Mouse (Mus musculus) liver, adult 2 months (tissue): ENCODE measurements around the gene Cd244a. TPM values are rescaled to one million over a fixed set of nuclear protein-coding genes. Genes with fewer than 3 reads are reported as not detected.

Source experiments
- DNase-seq: peaks from one replicate; pipeline ENCODE4 v3.0.0-alpha.2; 2011; ENCODE audit warnings: low read depth, low spot score; ENCODE audit errors: extremely low read depth
- H3K27ac ChIP-seq: fragments of 200-500 bp; replicated peaks from 2 replicates; pipeline ENCODE4 v1.5.1; 2012; ENCODE audit warnings: low read depth, mild to moderate bottlenecking, control low read depth, inconsistent platforms, low read length; ENCODE audit not compliant: insufficient read depth
- H3K27me3 ChIP-seq: fragments of 200-500 bp; 2 replicates; pipeline ENCODE4 v1.6.1; 2012; ENCODE audit warnings: mild to moderate bottlenecking, moderate library complexity, low read length, inconsistent platforms; ENCODE audit not compliant: control insufficient read depth, insufficient read depth
- H3K36me3 ChIP-seq: fragments of 200-500 bp; 2 replicates; pipeline ENCODE4 v1.6.1; 2012; ENCODE audit warnings: low read length, inconsistent platforms; ENCODE audit not compliant: control insufficient read depth, insufficient read depth
- H3K4me1 ChIP-seq: fragments of 200-500 bp; 2 replicates; pipeline ENCODE4 v1.6.1; 2011; ENCODE audit warnings: low read length; ENCODE audit not compliant: control insufficient read depth, insufficient read depth
- H3K4me3 ChIP-seq: fragments of 200-500 bp; 2 replicates; pipeline ENCODE4 v1.5.1; 2011; ENCODE audit warnings: low read depth, mild to moderate bottlenecking, control low read depth, low read length, moderate library complexity; ENCODE audit not compliant: insufficient read depth
- H3K79me2 ChIP-seq: fragments of 200-500 bp; 2 replicates; pipeline ENCODE4 v1.6.1; 2012; ENCODE audit warnings: inconsistent platforms, mild to moderate bottlenecking, low read length, moderate library complexity; ENCODE audit not compliant: control insufficient read depth, insufficient read depth
- H3K9ac ChIP-seq: fragments of 200-500 bp; 2 replicates; pipeline ENCODE4 v1.6.1; 2012; ENCODE audit warnings: low read depth, mild to moderate bottlenecking, control low read depth, inconsistent platforms, low read length
- CTCF ChIP-seq: fragments of 200-500 bp; IDR thresholded peaks from 2 replicates; pipeline ENCODE4 v1.5.1; 2011; ENCODE audit warnings: low read depth, low read length, control low read depth
- POLR2A ChIP-seq: fragments of 200-500 bp; IDR thresholded peaks from 2 replicates; pipeline ENCODE4 v1.6.1; 2011; ENCODE audit warnings: low read length, control low read depth; ENCODE audit not compliant: insufficient read depth; ENCODE audit errors: extremely low read depth
- WGBS: fragments of 180-500 bp; shearing (Covaris S2); methylation state at CpG from one replicate; pipeline ENCODE4 v1.1.7; 2018; 5-methylcytosine and 5-hydroxymethylcytosine counted together
- polyA plus RNA-seq: library from polyadenylated mRNA; depleted of rRNA; stranded (reverse); fragments of >200 nt; gene quantifications from 2 replicates; pipeline ENCODE4 v1.2.3, GENCODE M21; 2012; rRNA removed
- total RNA-seq: library from RNA; depleted of rRNA; stranded (reverse); fragments of >200 nt; gene quantifications from 2 replicates; pipeline ENCODE4 v1.2.3, GENCODE M21; 2014; rRNA removed

The Cd244a gene
- total RNA-seq: 0.40 and 0.46 TPM in 2 replicates
- polyA plus RNA-seq: 0.17 TPM in 1 of 2 replicates, not detected in the other

- H3K27me3 ChIP-seq: no peaks in the 10 kb centered on the region
- H3K36me3 ChIP-seq: no peaks in the 10 kb centered on the region
- no peaks in the 10 kb centered on the region for H3K79me2 ChIP-seq
- no peak within 1 kb of the TSS for H3K9ac ChIP-seq
- TF ChIP-seq CTCF: no peak
- no peak for TF ChIP-seq POLR2A
- WGBS: 79% methylated on average over 4 of the region's 4 CpGs
- DNase-seq: no peak
- H3K4me3 ChIP-seq: no peak within 1 kb of the TSS
- H3K27ac ChIP-seq: no peak within 1 kb of the TSS
- H3K4me1 ChIP-seq: no peaks in the 10 kb centered on the region
These were observed at the start of gene Cd244a for GRCm38 (mm10) chr1:171558898-171559297. TSS of gene Cd244a (plus strand) at chr1:171559193.

GRCm38 (mm10) chr1:171513234-171513633 lies 45.8 kb upstream of the Cd244a start:
- no peak for TF ChIP-seq CTCF
- TF ChIP-seq POLR2A: no peak
- WGBS: 91% methylated on average over 2 of the region's 2 CpGs
- DNase-seq: no peak
- Histone ChIP-seq H3K9ac (no peak overlapping the region), H3K4me3 (no peak overlapping the region), H3K4me1 (no peaks in the 10 kb centered on the region), H3K36me3 (no peaks in the 10 kb centered on the region), H3K27ac (no peak overlapping the region), H3K27me3 (no peaks in the 10 kb centered on the region), H3K79me2 (no peaks in the 10 kb centered on the region)

GRCm38 (mm10) chr1:171513760-171514159 lies 45.2 kb upstream of the Cd244a start:
- Histone ChIP-seq H3K36me3 (no peaks in the 10 kb centered on the region), H3K79me2 (no peaks in the 10 kb centered on the region), H3K4me1 (no peaks in the 10 kb centered on the region), H3K27me3 (no peaks in the 10 kb centered on the region), H3K27ac (no peak overlapping the region), H3K9ac (no peak overlapping the region), H3K4me3 (no peak overlapping the region)
- TF ChIP-seq CTCF (no peak), POLR2A (no peak)
- no peak for DNase-seq
- WGBS: 39% methylated on average over 1 of the region's 1 CpGs

GRCm38 (mm10) chr1:171515039-171515438 lies 44.0 kb upstream of the Cd244a start:
- H3K9ac ChIP-seq: no peak overlapping the region
- DNase-seq: peak; percentile 13
- no peak overlapping the region for H3K27ac ChIP-seq
- 46% methylated on average over 1 of the region's 1 CpGs for WGBS
- no peaks in the 10 kb centered on the region for H3K36me3 ChIP-seq
- H3K27me3 ChIP-seq: no peaks in the 10 kb centered on the region
- H3K4me3 ChIP-seq: no peak overlapping the region
- H3K79me2 ChIP-seq: no peaks in the 10 kb centered on the region
- TF ChIP-seq POLR2A: no peak
- TF ChIP-seq CTCF: peak; percentile 26; the same call in 1 of the 2 replicates
- H3K4me1 ChIP-seq: no peaks in the 10 kb centered on the region

- DNase-seq: no peak
- Histone ChIP-seq H3K4me3 (no peak overlapping the region), H3K27me3 (no peaks in the 10 kb centered on the region), H3K27ac (no peak overlapping the region), H3K4me1 (no peaks in the 10 kb centered on the region), H3K9ac (no peak overlapping the region), H3K36me3 (no peaks in the 10 kb centered on the region), H3K79me2 (no peaks in the 10 kb centered on the region)
- whole genome bisulfite sequencing: 90% methylated on average over 4 of the region's 4 CpGs
- TF ChIP-seq CTCF (no peak), POLR2A (no peak)
These were observed 43.4 kb upstream of the Cd244a start for GRCm38 (mm10) chr1:171515557-171515956.

GRCm38 (mm10) chr1:171531367-171531766 lies 27.6 kb upstream of the Cd244a start:
- Histone ChIP-seq H3K27me3 (no peaks in the 10 kb centered on the region), H3K79me2 (no peaks in the 10 kb centered on the region), H3K36me3 (no peaks in the 10 kb centered on the region), H3K4me1 (no peaks in the 10 kb centered on the region), H3K27ac (no peak overlapping the region), H3K4me3 (no peak overlapping the region), H3K9ac (no peak overlapping the region)
- no peak for TF ChIP-seq POLR2A
- no peak for TF ChIP-seq CTCF
- WGBS: 96% methylated on average over 4 of the region's 4 CpGs
- no peak for DNase-seq
